Mouse (Mus musculus) splenic B cell, adult 2 months (primary cell): ENCODE measurements around the gene Cadm1.
A peak's percentile ranks its signal among the peaks of the same experiment; 100 is the strongest.

ENCODE experiments used
- DNase-seq: peaks from one replicate; pipeline ENCODE4 v3.0.0-alpha.2; 2011; ENCODE audit warnings: low read depth, low spot score
- H3K27me3 ChIP-seq: 2 replicates; pipeline ENCODE4 v1.6.1; 2012; ENCODE audit warnings: mild to moderate bottlenecking, low read length, moderate library complexity, mixed read lengths; ENCODE audit not compliant: control insufficient read depth, poor library complexity, insufficient read depth, severe bottlenecking
- H3K36me3 ChIP-seq: 2 replicates; pipeline ENCODE4 v1.6.1; 2012; ENCODE audit warnings: mild to moderate bottlenecking, low read length, moderate library complexity, mixed read lengths; ENCODE audit not compliant: control insufficient read depth, poor library complexity, insufficient read depth, severe bottlenecking

Gene Cadm1

GRCm38 (mm10) chr9:47703026-47703876 is 173.3 kb downstream of the Cadm1 start:
- Histone ChIP-seq H3K27me3 (no peaks in the 10 kb centered on the region), H3K36me3 (no peaks in the 10 kb centered on the region)
- DNase-seq = no peak

- no peaks in the 10 kb centered on the region for H3K36me3 ChIP-seq
- DNase-seq = no peak
- H3K27me3 ChIP-seq = no peaks in the 10 kb centered on the region
These were observed 176.4 kb downstream of the Cadm1 start for GRCm38 (mm10) chr9:47706341-47706740.

- no peak for DNase-seq
- no peaks in the 10 kb centered on the region for H3K36me3 ChIP-seq
- no peaks in the 10 kb centered on the region for H3K27me3 ChIP-seq
These were observed 177.4 kb downstream of the Cadm1 start for GRCm38 (mm10) chr9:47707326-47707725.

GRCm38 (mm10) chr9:47708299-47708698 is 178.3 kb downstream of the Cadm1 start:
- DNase-seq = peak; percentile 20
- H3K27me3 ChIP-seq = no peaks in the 10 kb centered on the region
- no peaks in the 10 kb centered on the region for H3K36me3 ChIP-seq

GRCm38 (mm10) chr9:47710946-47711345 is 181.0 kb downstream of the Cadm1 start:
- no peaks in the 10 kb centered on the region for H3K27me3 ChIP-seq
- H3K36me3 ChIP-seq = no peaks in the 10 kb centered on the region
- no peak for DNase-seq

- Histone ChIP-seq H3K27me3 (no peaks in the 10 kb centered on the region), H3K36me3 (no peaks in the 10 kb centered on the region)
- no peak for DNase-seq
These were observed 184.6 kb downstream of the Cadm1 start for GRCm38 (mm10) chr9:47714541-47714940.

GRCm38 (mm10) chr9:47715415-47715814 is 185.4 kb downstream of the Cadm1 start:
- no peak for DNase-seq
- no peaks in the 10 kb centered on the region for H3K27me3 ChIP-seq
- H3K36me3 ChIP-seq = no peaks in the 10 kb centered on the region

- no peak for DNase-seq
- H3K27me3 ChIP-seq = no peaks in the 10 kb centered on the region
- H3K36me3 ChIP-seq = no peaks in the 10 kb centered on the region
These were observed 186.9 kb downstream of the Cadm1 start for GRCm38 (mm10) chr9:47716883-47717282.

- no peaks in the 10 kb centered on the region for H3K27me3 ChIP-seq
- no peak for DNase-seq
- no peaks in the 10 kb centered on the region for H3K36me3 ChIP-seq
These were observed 197.6 kb downstream of the Cadm1 start for GRCm38 (mm10) chr9:47727611-47728010.

- Histone ChIP-seq H3K27me3 (no peaks in the 10 kb centered on the region), H3K36me3 (no peaks in the 10 kb centered on the region)
- DNase-seq = no peak
These were observed 198.9 kb downstream of the Cadm1 start for GRCm38 (mm10) chr9:47728852-47729251.

GRCm38 (mm10) chr9:47730247-47730646 is 200.3 kb downstream of the Cadm1 start:
- DNase-seq = no peak
- no peaks in the 10 kb centered on the region for H3K36me3 ChIP-seq
- H3K27me3 ChIP-seq = no peaks in the 10 kb centered on the region

- DNase-seq = peak; percentile 42
- H3K27me3 ChIP-seq = no peaks in the 10 kb centered on the region
- H3K36me3 ChIP-seq = no peaks in the 10 kb centered on the region
These were observed 203.9 kb downstream of the Cadm1 start for GRCm38 (mm10) chr9:47733780-47734451.

GRCm38 (mm10) chr9:47734905-47735304 is 204.9 kb downstream of the Cadm1 start:
- no peak for DNase-seq
- H3K27me3 ChIP-seq = no peaks in the 10 kb centered on the region
- H3K36me3 ChIP-seq = no peaks in the 10 kb centered on the region

GRCm38 (mm10) chr9:47738799-47739198 is 208.8 kb downstream of the Cadm1 start:
- no peaks in the 10 kb centered on the region for H3K36me3 ChIP-seq
- H3K27me3 ChIP-seq = no peaks in the 10 kb centered on the region
- no peak for DNase-seq

GRCm38 (mm10) chr9:47739276-47739675 is 209.3 kb downstream of the Cadm1 start:
- DNase-seq = no peak
- Histone ChIP-seq H3K36me3 (no peaks in the 10 kb centered on the region), H3K27me3 (no peaks in the 10 kb centered on the region)
